Mouse (Mus musculus): ENCODE data around the gene Wfdc11. TPM values are rescaled to one million over a fixed set of nuclear protein-coding genes. Genes with fewer than 3 reads are reported as not detected.
A peak's percentile ranks its signal among the peaks of the same experiment; 100 is the strongest.
"Not testable (repeated sequence)": the region's sequence is repeated elsewhere in the genome, so short reads cannot be mapped to it uniquely, and the experiment has no call there.

Wfdc11 gene
- polyA plus RNA-seq (2015; fragmentation: Nextera tagmentation; extraction: Ambion mirVana) = not detected in 2 replicates

GRCm38 (mm10) chr2:164673987-164674386 is at the start of gene Wfdc11:
Wfdc11 (minus strand) TSS chr2:164674087.
- H3K27me3 ChIP-seq = no peaks in the 10 kb centered on the region
- WGBS = 62% methylated on average over 7 of the region's 7 CpGs
- H3K9ac ChIP-seq = no peak within 1 kb of the TSS
- no peak within 1 kb of the TSS for H3K4me2 ChIP-seq
- no peaks in the 10 kb centered on the region for H3K9me3 ChIP-seq
- H3K4me1 ChIP-seq = peaks cover 5% of the 10 kb centered on the region
- ATAC-seq (ENCODE audit: borderline replicate concordance, extremely low read depth, low FRiP score, low TSS enrichment) = no peak
- H3K4me3 ChIP-seq = no peak within 1 kb of the TSS
- no peaks in the 10 kb centered on the region for H3K36me3 ChIP-seq
- H3K27ac ChIP-seq = no peak within 1 kb of the TSS

DNA sequence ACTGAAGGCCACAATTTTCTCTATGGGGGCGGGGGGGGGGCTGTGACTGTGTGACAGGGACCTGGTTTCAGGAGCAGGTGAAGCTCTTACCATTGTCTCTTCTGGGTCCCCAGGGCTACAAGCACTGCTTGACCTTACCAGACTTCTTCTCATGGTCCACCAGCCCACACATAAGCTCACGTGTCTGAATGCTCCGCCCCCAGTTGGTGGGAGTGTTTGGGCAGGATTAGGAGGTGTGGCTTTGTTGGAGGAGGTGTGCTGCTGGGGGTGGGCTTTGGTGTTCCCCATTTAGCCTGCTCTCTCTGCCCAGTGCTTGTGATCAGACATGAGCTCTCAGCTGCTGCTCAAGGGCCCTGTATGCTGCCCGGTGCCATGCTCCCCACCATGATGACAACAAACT is 49.4 kb upstream of the Wfdc11 start:
- Histone ChIP-seq H3K4me2 (no peak overlapping the region), H3K27ac (no peak overlapping the region), H3K27me3 (no peaks in the 10 kb centered on the region), H3K4me1 (no peaks in the 10 kb centered on the region), H3K4me3 (no peak overlapping the region), H3K9me3 (no peaks in the 10 kb centered on the region), H3K9ac (no peak overlapping the region), H3K36me3 (no peaks in the 10 kb centered on the region)
- WGBS = 59% methylated on average over 4 of the region's 4 CpGs
- no peak for ATAC-seq (ENCODE audit: borderline replicate concordance, extremely low read depth, low FRiP score, low TSS enrichment)

DNA sequence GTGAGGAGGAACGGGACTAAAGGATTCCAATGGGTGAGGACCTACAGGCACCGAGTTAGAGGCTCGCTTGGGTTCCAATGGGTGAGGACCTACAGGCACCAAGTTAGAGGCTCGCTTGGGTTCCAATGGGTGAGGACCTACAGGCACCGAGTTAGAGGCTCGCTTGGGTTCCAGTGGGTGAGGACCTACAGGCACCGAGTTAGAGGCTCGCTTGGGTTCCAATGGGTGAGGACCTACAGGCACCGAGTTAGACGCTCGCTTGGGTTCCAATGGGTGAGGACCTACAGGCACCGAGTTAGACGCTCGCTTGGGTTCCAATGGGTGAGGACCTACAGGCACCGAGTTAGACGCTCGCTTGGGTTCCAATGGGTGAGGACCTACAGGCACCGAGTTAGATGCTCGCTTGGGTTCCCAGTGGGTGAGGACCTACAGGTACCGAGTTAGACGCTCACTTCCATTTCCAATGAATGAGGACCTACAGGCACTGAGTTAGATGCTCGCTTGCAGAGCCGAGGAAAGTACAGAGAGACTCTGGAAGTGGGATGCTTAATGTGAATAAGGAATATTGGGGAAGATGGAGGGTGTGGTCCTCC is 42.4 kb upstream of the Wfdc11 start:
- H3K27me3 ChIP-seq; H3K9ac ChIP-seq; H3K4me3 ChIP-seq; H3K4me2 ChIP-seq; H3K27ac ChIP-seq; ATAC-seq (ENCODE audit: borderline replicate concordance, extremely low read depth, low FRiP score, low TSS enrichment); H3K4me1 ChIP-seq; H3K36me3 ChIP-seq; H3K9me3 ChIP-seq: not testable (repeated sequence)
- WGBS = 88% methylated on average over 23 of the region's 23 CpGs

DNA sequence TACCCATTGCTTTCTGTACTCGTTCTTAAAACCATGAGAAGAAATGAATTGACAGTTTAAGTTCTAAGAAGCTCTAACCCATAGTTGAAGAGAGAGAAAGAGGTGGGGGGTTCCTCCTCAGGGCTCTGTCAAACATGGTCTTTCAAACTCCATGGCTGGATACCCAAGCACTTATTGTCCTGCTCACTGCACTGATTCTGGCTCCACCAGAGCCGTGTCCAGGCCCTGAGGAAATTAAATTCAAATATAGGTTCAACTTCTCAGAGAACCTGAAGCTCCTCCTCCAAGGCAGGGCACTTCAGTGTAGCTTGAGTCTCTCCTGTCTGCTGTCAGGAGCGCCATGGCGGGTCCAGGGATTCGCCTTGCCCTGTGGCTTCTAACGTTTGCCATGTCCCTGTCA is 41.1 kb upstream of the Wfdc11 start, which contains the start of gene Spint5:
Spint5 (plus strand) TSS at position 301 of the 400 bp plus-strand sequence.
- no peaks in the 10 kb centered on the region for H3K4me1 ChIP-seq
- H3K4me2 ChIP-seq = no peak within 1 kb of the TSS
- H3K9me3 ChIP-seq = no peaks in the 10 kb centered on the region
- H3K36me3 ChIP-seq = no peaks in the 10 kb centered on the region
- 60% methylated on average over 6 of the region's 6 CpGs for WGBS
- no peaks in the 10 kb centered on the region for H3K27me3 ChIP-seq
- no peak within 1 kb of the TSS for H3K27ac ChIP-seq
- no peak within 1 kb of the TSS for H3K4me3 ChIP-seq
- H3K9ac ChIP-seq = no peak within 1 kb of the TSS
- no peak for ATAC-seq (ENCODE audit: borderline replicate concordance, extremely low read depth, low FRiP score, low TSS enrichment)

GRCm38 (mm10) chr2:164705991-164706390 is 32.1 kb upstream of the Wfdc11 start:
- Histone ChIP-seq H3K9ac (no peak overlapping the region), H3K4me3 (no peak overlapping the region), H3K4me2 (no peak overlapping the region), H3K36me3 (no peaks in the 10 kb centered on the region), H3K9me3 (no peaks in the 10 kb centered on the region), H3K4me1 (no peaks in the 10 kb centered on the region), H3K27ac (no peak overlapping the region), H3K27me3 (no peaks in the 10 kb centered on the region)
- ATAC-seq (ENCODE audit: borderline replicate concordance, extremely low read depth, low FRiP score, low TSS enrichment) = no peak
- 87% methylated on average over 14 of the region's 14 CpGs for WGBS

DNA sequence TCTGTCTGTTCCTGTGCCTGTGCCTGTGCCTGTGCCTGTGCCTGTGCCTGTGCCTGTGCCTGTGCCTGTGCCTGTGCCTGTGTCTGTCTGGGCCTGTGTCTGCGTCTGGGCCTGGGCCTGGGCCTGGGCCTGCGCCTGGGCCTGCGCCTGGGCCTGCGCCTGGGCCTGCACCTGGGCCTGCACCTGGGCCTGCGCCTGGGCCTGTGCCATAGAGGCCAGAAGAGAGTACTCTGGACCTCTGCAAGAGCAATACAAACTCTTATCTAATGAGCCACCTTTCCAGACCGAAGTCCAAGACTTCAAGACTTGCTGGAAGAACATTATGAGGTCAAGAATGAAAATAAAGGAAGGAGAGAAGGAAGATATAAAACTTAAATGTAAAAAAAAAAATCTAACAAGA is 31.4 kb upstream of the Wfdc11 start:
- Histone ChIP-seq H3K4me2 (no peak overlapping the region), H3K36me3 (no peaks in the 10 kb centered on the region), H3K4me1 (no peaks in the 10 kb centered on the region), H3K9me3 (no peaks in the 10 kb centered on the region), H3K27ac (no peak overlapping the region), H3K9ac (no peak overlapping the region), H3K4me3 (no peak overlapping the region), H3K27me3 (no peaks in the 10 kb centered on the region)
- no peak for ATAC-seq (ENCODE audit: borderline replicate concordance, extremely low read depth, low FRiP score, low TSS enrichment)
- 87% methylated on average over 6 of the region's 6 CpGs for WGBS

DNA sequence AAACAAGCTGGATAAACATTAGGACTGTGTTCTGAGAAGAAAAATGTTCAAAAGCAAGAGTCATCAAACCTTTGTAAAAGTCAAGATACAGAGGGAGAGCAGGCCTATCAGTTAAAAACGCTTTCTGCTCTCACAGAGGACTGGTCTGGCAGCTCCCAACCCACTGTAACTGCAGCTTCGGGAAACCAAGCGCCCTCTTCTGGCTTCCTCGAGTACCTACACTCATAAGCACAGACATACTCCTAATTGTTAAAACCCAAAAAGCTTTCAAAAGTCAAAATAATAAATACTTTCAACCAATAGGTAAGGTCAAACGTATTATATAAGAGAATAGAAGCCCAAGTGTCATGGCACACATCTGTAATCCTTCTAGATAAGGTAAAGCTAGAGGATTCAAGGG is 30.3 kb upstream of the Wfdc11 start:
- Histone ChIP-seq H3K4me3 (no peak overlapping the region), H3K36me3 (no peaks in the 10 kb centered on the region), H3K4me2 (no peak overlapping the region), H3K9me3 (no peaks in the 10 kb centered on the region), H3K27ac (no peak overlapping the region), H3K27me3 (no peaks in the 10 kb centered on the region), H3K4me1 (no peaks in the 10 kb centered on the region), H3K9ac (no peak overlapping the region)
- 71% methylated on average over 5 of the region's 5 CpGs for WGBS
- ATAC-seq (ENCODE audit: borderline replicate concordance, extremely low read depth, low FRiP score, low TSS enrichment) = no peak

GRCm38 (mm10) chr2:164701761-164702160 is 27.9 kb upstream of the Wfdc11 start:
- H3K36me3 ChIP-seq = no peaks in the 10 kb centered on the region
- no peak overlapping the region for H3K4me2 ChIP-seq
- no peaks in the 10 kb centered on the region for H3K9me3 ChIP-seq
- ATAC-seq (ENCODE audit: borderline replicate concordance, extremely low read depth, low FRiP score, low TSS enrichment) = no peak
- no peaks in the 10 kb centered on the region for H3K4me1 ChIP-seq
- H3K27ac ChIP-seq = no peak overlapping the region
- H3K9ac ChIP-seq = no peak overlapping the region
- no peaks in the 10 kb centered on the region for H3K27me3 ChIP-seq
- H3K4me3 ChIP-seq = no peak overlapping the region
- 83% methylated on average over 5 of the region's 5 CpGs for WGBS

GRCm38 (mm10) chr2:164700959-164701358 is 27.1 kb upstream of the Wfdc11 start:
- no peak overlapping the region for H3K4me2 ChIP-seq
- no peak overlapping the region for H3K9ac ChIP-seq
- no peaks in the 10 kb centered on the region for H3K4me1 ChIP-seq
- ATAC-seq (ENCODE audit: borderline replicate concordance, extremely low read depth, low FRiP score, low TSS enrichment) = no peak
- H3K9me3 ChIP-seq = no peaks in the 10 kb centered on the region
- H3K27me3 ChIP-seq = no peaks in the 10 kb centered on the region
- H3K27ac ChIP-seq = no peak overlapping the region
- H3K4me3 ChIP-seq = no peak overlapping the region
- WGBS = 65% methylated on average over 5 of the region's 5 CpGs
- no peaks in the 10 kb centered on the region for H3K36me3 ChIP-seq

- H3K9ac ChIP-seq = no peak within 1 kb of the TSS
- H3K4me3 ChIP-seq = no peak within 1 kb of the TSS
- no peaks in the 10 kb centered on the region for H3K4me1 ChIP-seq
- no peak for ATAC-seq (ENCODE audit: borderline replicate concordance, extremely low read depth, low FRiP score, low TSS enrichment)
- H3K4me2 ChIP-seq = no peak within 1 kb of the TSS
- H3K9me3 ChIP-seq = no peaks in the 10 kb centered on the region
- H3K27ac ChIP-seq = no peak within 1 kb of the TSS
- 70% methylated on average over 4 of the region's 4 CpGs for WGBS
- no peaks in the 10 kb centered on the region for H3K27me3 ChIP-seq
- no peaks in the 10 kb centered on the region for H3K36me3 ChIP-seq
These were observed 24.3 kb upstream of the Wfdc11 start, which contains the start of gene Spint4 for GRCm38 (mm10) chr2:164698201-164698600. Spint4 (plus strand) TSS chr2:164698501.

GRCm38 (mm10) chr2:164684807-164685206 is 10.9 kb upstream of the Wfdc11 start, which contains the start of gene Wfdc13:
Wfdc13 (plus strand) TSS chr2:164685107.
- H3K27ac ChIP-seq = no peak within 1 kb of the TSS
- 55% methylated on average over 3 of the region's 3 CpGs for WGBS
- no peaks in the 10 kb centered on the region for H3K9me3 ChIP-seq
- no peaks in the 10 kb centered on the region for H3K4me1 ChIP-seq
- H3K27me3 ChIP-seq = no peaks in the 10 kb centered on the region
- H3K4me2 ChIP-seq = no peak within 1 kb of the TSS
- no peak for ATAC-seq (ENCODE audit: borderline replicate concordance, extremely low read depth, low FRiP score, low TSS enrichment)
- H3K9ac ChIP-seq = no peak within 1 kb of the TSS
- no peak within 1 kb of the TSS for H3K4me3 ChIP-seq
- H3K36me3 ChIP-seq = no peaks in the 10 kb centered on the region

DNA sequence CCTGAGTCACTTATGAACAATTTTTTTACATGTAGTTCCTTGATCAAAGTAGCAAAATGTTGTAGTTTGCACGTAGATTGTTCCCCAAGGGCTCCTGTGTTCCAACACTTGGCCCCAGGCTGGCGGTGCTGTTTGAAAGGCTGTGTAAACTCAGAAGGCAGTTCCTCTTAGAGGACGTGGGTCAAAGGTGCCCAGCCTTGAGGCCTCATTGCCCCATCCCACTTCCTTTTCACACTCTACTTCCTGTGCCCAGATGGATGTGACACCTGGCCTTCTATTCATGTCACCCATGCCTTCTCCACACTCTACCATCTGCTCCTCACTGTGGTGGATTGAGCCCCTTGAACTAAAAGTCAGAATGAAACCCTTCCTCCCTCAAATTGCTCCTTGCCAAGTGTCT is 6.0 kb upstream of the Wfdc11 start:
- Histone ChIP-seq H3K27ac (no peak overlapping the region), H3K4me1 (peaks cover 11% of the 10 kb centered on the region), H3K4me2 (no peak overlapping the region), H3K9me3 (no peaks in the 10 kb centered on the region), H3K4me3 (no peak overlapping the region), H3K9ac (no peak overlapping the region), H3K27me3 (no peaks in the 10 kb centered on the region), H3K36me3 (no peaks in the 10 kb centered on the region)
- 19% methylated on average over 3 of the region's 3 CpGs for WGBS
- ATAC-seq (ENCODE audit: borderline replicate concordance, extremely low read depth, low FRiP score, low TSS enrichment) = peak; percentile 40; the same call in 1 of the 2 replicates

All from lung, embryonic 15.5 days (tissue).